Mouse (Mus musculus) hindbrain, postnatal 0 days (tissue): ENCODE results near the gene Nelfb. TPM values are rescaled to one million over a fixed set of nuclear protein-coding genes. Genes with fewer than 3 reads are reported as not detected.
A peak's percentile ranks its signal among the peaks of the same experiment; 100 is the strongest.

Experiments used
- ATAC-seq: fragments of 200-750 bp; cut with Nextera tagmentation; 2 replicates; pipeline ENCODE4 v1.8.0; 2017; ENCODE audit warnings: mild to moderate bottlenecking, moderate TSS enrichment, moderate library complexity
- DNase-seq: peaks from one replicate; pipeline ENCODE4 v3.0.0-alpha.2; 2015; ENCODE audit warnings: low spot score
- H3K27ac ChIP-seq: fragments of 300-500 bp; sonication (generic); 2 replicates; pipeline ENCODE4 v1.5.1; 2014; ENCODE audit warnings: mild to moderate bottlenecking
- H3K27me3 ChIP-seq: fragments of 300-500 bp; sonication (generic); 2 replicates; pipeline ENCODE4 v1.6.1; 2014; ENCODE audit warnings: low read length, mixed read lengths; ENCODE audit not compliant: insufficient read depth
- H3K36me3 ChIP-seq: fragments of 300-500 bp; sonication (generic); 2 replicates; pipeline ENCODE4 v1.6.1; 2014; ENCODE audit warnings: low read length, mixed read lengths; ENCODE audit not compliant: insufficient read depth
- H3K4me1 ChIP-seq: fragments of 300-500 bp; sonication (generic); 2 replicates; pipeline ENCODE4 v1.6.1; 2014; ENCODE audit warnings: antibody characterized with exemption, low read length, mixed read lengths; ENCODE audit not compliant: insufficient read depth
- H3K4me2 ChIP-seq: fragments of 300-500 bp; sonication (generic); 2 replicates; pipeline ENCODE4 v1.6.1; 2014; ENCODE audit warnings: low read depth, mild to moderate bottlenecking, low read length, moderate library complexity, mixed read lengths
- H3K4me3 ChIP-seq: fragments of 300-500 bp; sonication (generic); 2 replicates; pipeline ENCODE4 v1.5.1; 2014; ENCODE audit warnings: low read length
- H3K9ac ChIP-seq: fragments of 300-500 bp; sonication (generic); replicated peaks from 2 replicates; pipeline ENCODE4 v1.6.1; 2014; ENCODE audit warnings: mild to moderate bottlenecking, low read length, moderate library complexity, mixed read lengths
- H3K9me3 ChIP-seq: fragments of 300-500 bp; sonication (generic); 2 replicates; pipeline ENCODE4 v1.6.1; 2016; ENCODE audit warnings: low read length, mixed read lengths
- CTCF ChIP-seq: IDR thresholded peaks from 2 replicates; pipeline ENCODE4 v1.5.1; 2016; ENCODE audit warnings: antibody characterized with exemption, control low read depth, low read depth
- WGBS: fragments of 180-500 bp; shearing (Covaris S2); extraction: QIAGEN DNeasy Blood & Tissue Kit; methylation state at CpG from one replicate; pipeline ENCODE4 v1.1.7; 2014; 5-methylcytosine and 5-hydroxymethylcytosine counted together
- polyA plus RNA-seq: library from polyadenylated mRNA; unstranded; fragments of >200 nt; fragmentation: Nextera tagmentation; extraction: Ambion mirVana; gene quantifications from 2 replicates; pipeline ENCODE4 v1.2.1, GENCODE M21; 2015
- total RNA-seq: library from RNA; depleted of rRNA; stranded (reverse); fragments of >200 nt; gene quantifications from 2 replicates; pipeline ENCODE4 v1.2.3, GENCODE M21; 2014

The Nelfb gene
- total and polyA plus RNA-seq, 2 experiments from 2014 or later: 82.0 to 90.3 TPM

DNA sequence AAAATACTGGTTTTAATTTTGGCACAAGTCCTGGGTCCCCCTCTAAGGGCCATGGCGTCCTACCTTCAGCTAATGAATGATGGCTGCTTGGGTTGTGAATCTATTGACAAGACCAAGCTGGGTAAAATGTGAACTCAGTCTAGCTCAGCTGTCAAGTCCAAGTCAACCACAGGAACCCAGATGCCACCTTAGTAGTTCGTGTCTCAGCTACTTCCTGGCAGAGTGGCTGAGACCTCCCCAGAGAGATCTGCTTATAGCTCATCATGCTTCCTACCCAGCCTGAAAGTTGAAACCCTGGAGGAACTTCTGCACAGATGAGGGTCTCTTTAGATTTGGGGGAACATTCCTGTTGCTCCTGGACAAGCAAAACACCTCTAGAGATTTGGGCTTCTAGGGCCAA is 28.0 kb downstream of the Nelfb start:
- H3K9ac ChIP-seq: peak overlapping the region; percentile 1; the same call in 1 of the 2 replicates
- H3K4me1 ChIP-seq: peaks cover 11% of the 10 kb centered on the region
- no peak for ATAC-seq
- 29% methylated on average over 2 of the region's 2 CpGs for WGBS
- no peaks in the 10 kb centered on the region for H3K9me3 ChIP-seq
- no peak overlapping the region for H3K27ac ChIP-seq
- DNase-seq: no peak
- no peaks in the 10 kb centered on the region for H3K27me3 ChIP-seq
- H3K4me3 ChIP-seq: peak overlapping the region; percentile 72
- H3K4me2 ChIP-seq: peak overlapping the region; percentile 69
- no peaks in the 10 kb centered on the region for H3K36me3 ChIP-seq
- no peak for TF ChIP-seq CTCF

DNA sequence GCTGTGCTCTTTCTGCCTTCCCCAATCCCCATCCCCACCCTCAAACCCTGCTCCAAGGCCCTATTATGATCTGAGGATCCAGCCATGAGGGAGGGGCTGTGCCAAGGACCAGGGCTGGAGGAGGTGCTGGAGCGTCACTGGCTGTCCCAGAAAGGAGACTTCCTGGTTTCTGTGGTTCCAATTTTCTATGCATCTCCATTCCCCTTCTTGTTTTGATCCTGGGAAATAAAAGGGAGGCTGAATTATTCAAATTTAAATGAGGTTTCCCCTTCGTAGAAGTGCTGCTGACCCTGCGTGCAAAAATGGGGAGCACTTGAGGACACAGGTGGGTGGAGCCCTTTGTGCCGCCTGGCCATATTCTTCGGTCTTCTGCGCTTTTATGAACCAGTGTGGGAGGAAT is 28.6 kb downstream of the Nelfb start:
- H3K9ac ChIP-seq: peak overlapping the region; percentile 1; the same call in 1 of the 2 replicates
- peak overlapping the region; percentile 69 for H3K4me2 ChIP-seq
- TF ChIP-seq CTCF: no peak
- H3K4me1 ChIP-seq: peaks cover 16% of the 10 kb centered on the region
- H3K27ac ChIP-seq: no peak overlapping the region
- H3K36me3 ChIP-seq: no peaks in the 10 kb centered on the region
- H3K27me3 ChIP-seq: no peaks in the 10 kb centered on the region
- peak overlapping the region; percentile 72 for H3K4me3 ChIP-seq
- ATAC-seq (no peak), DNase-seq (peak; percentile 40)
- H3K9me3 ChIP-seq: no peaks in the 10 kb centered on the region
- whole genome bisulfite sequencing: 9% methylated on average over 6 of the region's 6 CpGs

DNA sequence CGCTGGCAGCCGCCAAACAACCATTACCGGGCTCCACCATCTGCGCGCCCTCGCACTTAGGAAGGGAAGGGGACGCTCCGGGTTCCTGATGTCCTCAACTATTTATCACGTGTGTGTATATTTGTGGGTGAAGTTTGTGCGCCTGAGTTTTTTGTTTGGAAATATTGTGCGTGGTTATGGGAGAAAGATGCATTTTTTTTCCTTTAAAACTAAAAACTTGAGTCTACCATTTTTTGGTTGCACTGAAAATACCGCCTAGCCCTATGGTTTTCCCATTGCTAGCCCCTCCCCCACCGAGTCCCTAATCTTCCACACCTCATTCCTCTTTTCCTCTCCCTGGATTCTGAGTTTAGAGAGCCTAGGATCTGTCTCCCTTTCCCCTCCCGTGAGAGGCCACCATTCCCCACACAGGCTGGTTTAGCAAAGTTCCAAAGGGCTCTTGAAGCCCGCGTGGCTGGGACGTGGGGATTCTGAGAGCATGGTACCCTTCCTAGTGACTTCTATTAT is 29.3 kb downstream of the Nelfb start:
- Histone ChIP-seq H3K9me3 (no peaks in the 10 kb centered on the region), H3K4me2 (peak overlapping the region; percentile 69), H3K4me1 (peaks cover 24% of the 10 kb centered on the region), H3K27ac (peak overlapping the region; percentile 83), H3K4me3 (peak overlapping the region; percentile 72), H3K27me3 (no peaks in the 10 kb centered on the region), H3K36me3 (no peaks in the 10 kb centered on the region), H3K9ac (peak overlapping the region; percentile 65)
- peak; percentile 63 for DNase-seq
- no peak for TF ChIP-seq CTCF
- no peak for ATAC-seq
- 1% methylated on average over 17 of the region's 17 CpGs for WGBS

DNA sequence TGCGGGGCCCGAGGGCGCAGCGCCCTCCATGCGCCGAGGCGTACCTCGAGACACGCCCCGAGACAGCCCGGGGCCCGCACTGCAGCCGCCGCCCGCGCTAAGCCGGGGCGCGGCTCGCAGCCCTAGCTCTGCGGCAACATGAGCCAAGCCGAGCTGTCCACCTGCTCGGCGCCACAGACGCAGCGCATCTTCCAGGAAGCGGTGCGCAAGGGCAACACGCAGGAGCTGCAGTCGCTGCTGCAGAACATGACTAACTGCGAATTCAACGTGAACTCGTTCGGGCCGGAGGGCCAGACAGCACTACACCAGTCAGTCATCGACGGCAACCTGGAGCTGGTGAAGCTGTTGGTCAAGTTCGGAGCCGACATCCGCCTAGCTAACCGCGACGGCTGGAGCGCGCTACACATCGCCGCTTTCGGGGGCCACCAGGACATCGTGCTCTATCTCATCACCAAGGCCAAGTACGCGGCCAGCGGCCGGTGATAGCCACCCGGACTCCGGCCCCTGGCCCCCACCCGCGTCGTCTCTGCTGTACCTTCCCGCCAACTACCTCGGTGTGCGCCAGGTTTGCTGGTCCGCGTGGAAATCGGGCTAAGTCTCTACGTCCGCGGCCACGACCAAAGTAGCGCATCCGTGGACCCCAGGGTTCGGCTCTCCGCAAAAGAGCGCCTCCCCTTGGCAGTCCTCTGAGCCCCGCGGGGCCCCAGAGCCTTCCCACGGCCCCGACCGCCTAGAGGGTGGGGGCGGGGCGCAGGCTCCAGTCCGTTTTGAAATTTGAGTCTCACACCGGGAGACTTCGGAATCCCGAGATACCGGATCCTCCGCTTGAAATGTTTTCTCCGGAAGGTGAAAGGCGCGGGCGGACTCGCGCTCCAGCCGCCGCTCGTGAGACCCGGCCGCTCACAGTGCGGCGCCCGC is 30.1 kb downstream of the Nelfb start:
- H3K9ac ChIP-seq: peak overlapping the region; percentile 65
- no peak for TF ChIP-seq CTCF
- WGBS: under 1% methylated on average over 98 of the region's 100 CpGs

DNA sequence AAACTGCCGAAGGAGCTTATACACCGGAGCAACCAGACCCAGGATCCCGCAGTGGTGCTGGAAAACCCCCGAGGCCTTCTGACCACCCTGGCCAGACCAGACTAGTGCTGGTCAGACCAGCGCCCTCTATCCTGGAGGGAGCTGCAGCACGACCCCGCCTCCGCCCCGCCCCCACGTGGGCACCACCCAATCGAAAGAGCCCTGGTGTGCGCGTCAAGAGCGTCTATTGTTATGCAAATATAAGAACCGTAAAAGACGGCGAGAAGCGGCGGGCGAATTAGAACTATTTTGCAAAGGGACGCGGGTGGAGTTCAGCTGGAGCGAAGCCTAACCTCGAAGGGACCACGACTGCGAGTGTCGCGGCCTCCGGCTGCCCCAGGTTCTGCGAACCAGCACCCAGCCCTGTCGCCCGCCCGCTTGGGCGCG is 30.8 kb downstream of the Nelfb start, which contains the start of gene Nrarp:
Gene Nrarp, plus strand, starts transcription at position 281 of the 426 bp plus-strand sequence.
- H3K27ac ChIP-seq: peak within 1 kb of the TSS; percentile 88
- peaks cover 19% of the 10 kb centered on the region for H3K4me1 ChIP-seq
- no peaks in the 10 kb centered on the region for H3K36me3 ChIP-seq
- ATAC-seq (peak; percentile 92), DNase-seq (peak; percentile 96)
- H3K4me2 ChIP-seq: peak within 1 kb of the TSS; percentile 69
- H3K4me3 ChIP-seq: peak within 1 kb of the TSS; percentile 72
- H3K9me3 ChIP-seq: no peaks in the 10 kb centered on the region
- WGBS: under 1% methylated on average over 35 of the region's 35 CpGs
- peak; percentile 72 for TF ChIP-seq CTCF
- H3K9ac ChIP-seq: peak within 1 kb of the TSS; percentile 65
- H3K27me3 ChIP-seq: no peaks in the 10 kb centered on the region

More for the DNA sequence above, 30.1 kb downstream of the Nelfb start:
- H3K4me1 ChIP-seq: peaks cover 23% of the 10 kb centered on the region
- peak; percentile 63 for DNase-seq
- ATAC-seq: peak; percentile 30
- peak overlapping the region; percentile 69 for H3K4me2 ChIP-seq
- H3K4me3 ChIP-seq: peak overlapping the region; percentile 72
- no peaks in the 10 kb centered on the region for H3K27me3 ChIP-seq
- peak overlapping the region; percentile 83 for H3K27ac ChIP-seq
- H3K9me3 ChIP-seq: no peaks in the 10 kb centered on the region
- no peaks in the 10 kb centered on the region for H3K36me3 ChIP-seq

DNA sequence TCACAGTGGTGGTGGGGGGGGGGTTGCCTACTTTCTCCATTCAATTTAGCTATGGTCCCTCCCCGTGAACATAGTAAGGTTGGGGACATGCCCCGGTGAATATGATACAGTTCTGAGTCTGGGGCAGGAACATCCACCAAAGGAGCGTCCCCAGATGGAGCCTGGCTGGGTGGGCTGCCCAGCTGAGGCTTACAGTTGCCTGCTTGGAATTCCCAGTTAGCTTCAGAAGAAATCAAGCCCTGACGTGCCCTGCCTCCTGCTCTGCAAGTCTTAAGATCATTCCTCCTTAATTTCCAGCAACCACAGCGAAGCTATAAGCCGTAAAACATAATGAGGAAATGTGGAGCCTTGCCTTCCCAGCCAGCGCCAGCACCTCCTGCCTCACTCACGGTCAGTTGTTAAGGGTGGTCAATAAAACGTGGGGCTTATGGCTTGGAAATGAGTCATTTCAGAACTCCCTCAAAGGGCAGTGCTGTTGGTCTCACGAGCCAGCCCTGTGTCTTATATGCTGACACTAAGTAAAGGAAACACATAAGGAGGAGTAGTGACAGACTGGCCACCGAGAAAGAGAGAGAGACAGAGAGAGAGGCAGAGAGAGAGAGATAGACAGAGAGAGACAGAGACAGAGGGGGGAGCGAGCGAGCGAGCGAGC is 31.6 kb downstream of the Nelfb start:
- H3K4me3 ChIP-seq: peak overlapping the region; percentile 72
- peaks cover 19% of the 10 kb centered on the region for H3K4me1 ChIP-seq
- no peaks in the 10 kb centered on the region for H3K9me3 ChIP-seq
- H3K9ac ChIP-seq: peak overlapping the region; percentile 45; the same call in 1 of the 2 replicates
- H3K4me2 ChIP-seq: peak overlapping the region; percentile 69
- H3K36me3 ChIP-seq: no peaks in the 10 kb centered on the region
- DNase-seq: no peak
- TF ChIP-seq CTCF: no peak
- H3K27me3 ChIP-seq: no peaks in the 10 kb centered on the region
- H3K27ac ChIP-seq: peak overlapping the region; percentile 88
- ATAC-seq: no peak
- WGBS: 26% methylated on average over 15 of the region's 15 CpGs
